ENCODE assay signal across 7 mouse cellular contexts in genomic region chr9:123478586-123479195, GRCm38 (mm10). TPM values are rescaled to one million over a fixed set of nuclear protein-coding genes. Genes with fewer than 3 reads are reported as not detected.
DNase-seq lines count a peak whose midpoint lies in the region; ATAC-seq lines count a peak whose summit lies in the region.

Limd1 (plus strand) TSS chr9:123478706.

- peak within 1 kb of the TSS; percentile 58 for H3K9ac ChIP-seq in hindbrain, embryonic 16.5 days (ENCODE audit: low read depth, low read length)

- peak within 1 kb of the TSS; percentile 57 for H3K4me2 ChIP-seq in hindbrain, embryonic 16.5 days (ENCODE audit: low read length)

- under 1% methylated on average over 31 of the region's 57 CpGs for WGBS in hindbrain, embryonic 16.5 days
- under 1% methylated on average over 54 of the region's 57 CpGs for WGBS in limb, embryonic 10.5 days
- under 1% methylated on average over 54 of the region's 57 CpGs for WGBS in midbrain, embryonic 10.5 days

- H3K4me3 ChIP-seq in hindbrain, embryonic 16.5 days (ENCODE audit: low read length): peak within 1 kb of the TSS; percentile 50
- peak within 1 kb of the TSS; percentile 60 for H3K4me3 ChIP-seq in limb, embryonic 10.5 days
- H3K4me3 ChIP-seq in midbrain, embryonic 10.5 days: peak within 1 kb of the TSS; percentile 73

- peak within 1 kb of the TSS; percentile 17; the same call in 1 of the 2 replicates for H3K27ac ChIP-seq in hindbrain, embryonic 16.5 days (ENCODE audit: low read depth, low read length)
- peak within 1 kb of the TSS; percentile 87 for H3K27ac ChIP-seq in limb, embryonic 10.5 days
- H3K27ac ChIP-seq in midbrain, embryonic 10.5 days (replicated peaks): peak within 1 kb of the TSS; percentile 88

- DNase-seq in R1 (ENCODE audit: low read depth, low spot score): peak; percentile 50
- peak; percentile 57 for DNase-seq in cerebellum, adult 9-11 months
- peak; percentile 78 for DNase-seq in gastrocnemius, postnatal 10 days
- DNase-seq in limb, embryonic 10.5 days (ENCODE audit: low spot score): no peak
- DNase-seq in midbrain, embryonic 10.5 days (ENCODE audit: low spot score): no peak
- peak; percentile 62 for DNase-seq in spleen, adult 12 weeks (ENCODE audit: low spot score)

- ATAC-seq in hindbrain, embryonic 16.5 days: peak; percentile 77

- peaks cover 6% of the 10 kb centered on the region; the same call in 1 of the 2 replicates for H3K4me1 ChIP-seq in hindbrain, embryonic 16.5 days (ENCODE audit: control insufficient read depth, insufficient read depth, low read depth, low read length)
- H3K4me1 ChIP-seq in limb, embryonic 10.5 days: peaks cover 53% of the 10 kb centered on the region
- H3K4me1 ChIP-seq in midbrain, embryonic 10.5 days: peaks cover 57% of the 10 kb centered on the region

- H3K9me3 ChIP-seq in hindbrain, embryonic 16.5 days (ENCODE audit: control insufficient read depth, low read length): no peaks in the 10 kb centered on the region
- no peaks in the 10 kb centered on the region; the same call in 1 of the 2 replicates for H3K9me3 ChIP-seq in limb, embryonic 10.5 days (replicated peaks)
- no peaks in the 10 kb centered on the region; the same call in 1 of the 2 replicates for H3K9me3 ChIP-seq in midbrain, embryonic 10.5 days (replicated peaks)

- H3K36me3 ChIP-seq in hindbrain, embryonic 16.5 days (ENCODE audit: control insufficient read depth, insufficient read depth, low read length): no peaks in the 10 kb centered on the region
- peaks cover 44% of the 10 kb centered on the region for H3K36me3 ChIP-seq in limb, embryonic 10.5 days
- peaks cover 40% of the 10 kb centered on the region for H3K36me3 ChIP-seq in midbrain, embryonic 10.5 days

- no peaks in the 10 kb centered on the region for H3K27me3 ChIP-seq in hindbrain, embryonic 16.5 days (replicated peaks; ENCODE audit: control insufficient read depth, insufficient read depth, low read length)
- no peaks in the 10 kb centered on the region for H3K27me3 ChIP-seq in limb, embryonic 10.5 days (ENCODE audit: low read depth, poor library complexity, severe bottlenecking)
- no peaks in the 10 kb centered on the region; the same call in 1 of the 2 replicates for H3K27me3 ChIP-seq in midbrain, embryonic 10.5 days (ENCODE audit: low read depth, poor library complexity, severe bottlenecking)

RNA-seq across cellular contexts. Expression of gene Limd1, which starts in this region (rescaled TPM):
- total RNA-seq in gastrocnemius, postnatal 10 days (2021): 10 to 100 TPM; 34.7 to 35.3 TPM
- 12.2 and 15.5 TPM in 2 replicates for polyA plus RNA-seq in hindbrain, embryonic 16.5 days (2015; fragmentation: Nextera tagmentation; extraction: Ambion mirVana)
- 55.2 and 55.8 TPM in 2 replicates for polyA plus RNA-seq in limb, embryonic 10.5 days (2016; fragmentation: Nextera tagmentation; extraction: Ambion mirVana)
- polyA plus RNA-seq in midbrain, embryonic 10.5 days (2016; fragmentation: Nextera tagmentation; extraction: Ambion mirVana): 50.1 and 51.6 TPM in 2 replicates

Comparison
In these comparisons a context has a peak if more than half of its experiments do, and no peak if none do; other contexts are left out.
1. DNase-seq: peak in R1 (single experiment), cerebellum, adult 9-11 months (single experiment), gastrocnemius, postnatal 10 days (single experiment) and spleen, adult 12 weeks (single experiment); none in limb, embryonic 10.5 days (single experiment) and midbrain, embryonic 10.5 days (single experiment).
2. H3K27ac ChIP-seq: peak in every context shown above with its lines; median percentile 88 in midbrain, embryonic 10.5 days; 87 in limb, embryonic 10.5 days; 17 in hindbrain, embryonic 16.5 days.
3. Peak in every context shown above with its lines, with median percentiles within 50 percentile points of each other: H3K4me3 ChIP-seq.